Mouse (Mus musculus) spleen, postnatal 4 days (tissue): ENCODE results near the gene Gm49380.

Experiments
- DNase-seq, 2 experiments: peaks; one replicate each; pipeline ENCODE4 v3.0.0; 2022; ENCODE audit warnings: low spot score in 2 of 2

Gene Gm49380

DNA sequence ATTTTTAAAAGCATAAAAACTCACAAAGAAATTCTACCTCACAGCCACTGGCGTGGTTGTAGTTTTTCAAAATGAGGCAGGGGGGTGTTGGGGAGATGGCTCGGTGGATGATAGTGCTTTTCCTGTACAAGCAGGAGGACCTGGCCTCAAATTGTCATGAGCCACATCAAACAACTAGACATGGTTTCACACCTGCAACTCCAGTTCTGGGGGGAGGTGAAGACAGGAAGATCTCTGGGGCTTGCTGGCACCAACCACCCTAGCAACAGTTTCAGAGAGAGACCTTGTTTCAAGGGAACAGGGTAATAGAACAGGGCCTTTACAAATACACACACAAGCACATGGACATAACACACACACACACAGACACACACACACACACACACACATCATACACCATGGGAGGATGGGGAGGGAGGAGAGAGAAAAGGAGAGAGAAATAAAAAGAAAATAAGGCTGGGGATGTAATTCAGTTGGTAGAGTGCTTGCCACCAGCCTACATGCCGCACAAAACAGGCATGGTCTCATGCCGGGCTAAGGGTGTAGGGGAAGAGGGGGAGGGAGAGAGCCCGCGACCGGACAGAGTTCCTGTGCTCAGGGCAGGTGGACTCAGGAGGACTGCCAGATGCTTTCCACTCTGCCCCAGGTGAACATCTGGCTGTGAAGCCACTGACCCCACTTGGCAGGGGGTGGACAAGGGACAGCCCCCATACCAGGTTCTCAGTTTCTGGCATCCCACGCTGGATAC lies 91.0 kb downstream of the Gm49380 start:
- DNase-seq: no peak

DNA sequence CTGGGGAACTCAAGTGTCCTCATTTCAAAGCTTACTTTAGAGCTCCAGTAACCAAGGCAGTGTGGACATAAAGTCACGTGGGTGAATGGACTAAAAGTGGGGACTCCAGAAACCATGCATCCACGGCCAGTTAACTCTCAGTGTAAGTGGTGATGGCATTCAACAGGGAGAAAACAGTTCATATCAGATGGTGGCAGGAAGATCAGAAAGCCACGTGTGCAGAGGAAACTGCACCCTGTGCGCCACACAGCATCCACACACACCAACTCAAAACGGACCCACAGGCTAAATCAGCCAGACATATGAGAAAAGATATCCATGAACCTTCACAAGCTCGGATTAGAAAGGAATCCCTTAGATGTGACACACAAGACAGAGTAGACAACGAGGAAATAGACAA lies 93.3 kb downstream of the Gm49380 start:
- DNase-seq: no peak

GRCm38 (mm10) chr9:44017846-44018245 lies 95.5 kb downstream of the Gm49380 start:
- no peak for DNase-seq
